Mouse (Mus musculus): Measurements from ENCODE around the gene Etv5. TPM values are rescaled to one million over a fixed set of nuclear protein-coding genes. Genes with fewer than 3 reads are reported as not detected.

Gene Etv5
- polyA plus RNA-seq, 1 experiment from 2014 or later = 18.3 TPM

GRCm38 (mm10) chr16:22351194-22351593 is 88.3 kb downstream of the Etv5 start:
- 95% methylated on average over 4 of the region's 4 CpGs for WGBS
- Histone ChIP-seq H3K4me2 (ENCODE audit: low read depth, low read length) (no peak overlapping the region), H3K4me1 (ENCODE audit: control insufficient read depth, insufficient read depth, low read length) (no peaks in the 10 kb centered on the region), H3K4me3 (ENCODE audit: low read depth, low read length) (no peak overlapping the region), H3K27ac (ENCODE audit: low read depth, low read length) (no peak overlapping the region), H3K36me3 (ENCODE audit: control insufficient read depth, insufficient read depth, low read length) (no peaks in the 10 kb centered on the region), H3K9ac (replicated peaks; ENCODE audit: low read depth, low read length) (no peak overlapping the region), H3K9me3 (ENCODE audit: control insufficient read depth, low read length) (no peaks in the 10 kb centered on the region), H3K27me3 (ENCODE audit: control insufficient read depth, insufficient read depth, low read length) (no peaks in the 10 kb centered on the region)
- no peak for ATAC-seq (ENCODE audit: low read depth)

GRCm38 (mm10) chr16:22349798-22350197 is 89.7 kb downstream of the Etv5 start:
- Histone ChIP-seq H3K27ac (ENCODE audit: low read depth, low read length) (no peak overlapping the region), H3K9ac (replicated peaks; ENCODE audit: low read depth, low read length) (no peak overlapping the region), H3K9me3 (ENCODE audit: control insufficient read depth, low read length) (no peaks in the 10 kb centered on the region), H3K36me3 (ENCODE audit: control insufficient read depth, insufficient read depth, low read length) (no peaks in the 10 kb centered on the region), H3K4me1 (ENCODE audit: control insufficient read depth, insufficient read depth, low read length) (no peaks in the 10 kb centered on the region), H3K4me3 (ENCODE audit: low read depth, low read length) (no peak overlapping the region), H3K4me2 (ENCODE audit: low read depth, low read length) (no peak overlapping the region), H3K27me3 (ENCODE audit: control insufficient read depth, insufficient read depth, low read length) (no peaks in the 10 kb centered on the region)
- ATAC-seq (ENCODE audit: low read depth) = no peak
- 89% methylated on average over 5 of the region's 5 CpGs for WGBS

GRCm38 (mm10) chr16:22348478-22349270 is 90.8 kb downstream of the Etv5 start:
- Histone ChIP-seq H3K27ac (ENCODE audit: low read depth, low read length) (no peak overlapping the region), H3K4me3 (ENCODE audit: low read depth, low read length) (no peak overlapping the region), H3K27me3 (ENCODE audit: control insufficient read depth, insufficient read depth, low read length) (no peaks in the 10 kb centered on the region), H3K36me3 (ENCODE audit: control insufficient read depth, insufficient read depth, low read length) (no peaks in the 10 kb centered on the region), H3K9ac (replicated peaks; ENCODE audit: low read depth, low read length) (no peak overlapping the region), H3K9me3 (ENCODE audit: control insufficient read depth, low read length) (no peaks in the 10 kb centered on the region), H3K4me2 (ENCODE audit: low read depth, low read length) (no peak overlapping the region), H3K4me1 (ENCODE audit: control insufficient read depth, insufficient read depth, low read length) (no peaks in the 10 kb centered on the region)
- WGBS = 39% methylated on average over 16 of the region's 16 CpGs
- ATAC-seq (ENCODE audit: low read depth) = no peak

GRCm38 (mm10) chr16:22348014-22348413 is 91.5 kb downstream of the Etv5 start:
- no peak overlapping the region for H3K27ac ChIP-seq (ENCODE audit: low read depth, low read length)
- no peaks in the 10 kb centered on the region for H3K36me3 ChIP-seq (ENCODE audit: control insufficient read depth, insufficient read depth, low read length)
- no peaks in the 10 kb centered on the region for H3K9me3 ChIP-seq (ENCODE audit: control insufficient read depth, low read length)
- no peak overlapping the region for H3K4me2 ChIP-seq (ENCODE audit: low read depth, low read length)
- H3K4me3 ChIP-seq (ENCODE audit: low read depth, low read length) = no peak overlapping the region
- H3K27me3 ChIP-seq (ENCODE audit: control insufficient read depth, insufficient read depth, low read length) = no peaks in the 10 kb centered on the region
- ATAC-seq (ENCODE audit: low read depth) = no peak
- no peak overlapping the region for H3K9ac ChIP-seq (replicated peaks; ENCODE audit: low read depth, low read length)
- H3K4me1 ChIP-seq (ENCODE audit: control insufficient read depth, insufficient read depth, low read length) = no peaks in the 10 kb centered on the region
- WGBS = 68% methylated on average over 4 of the region's 4 CpGs

GRCm38 (mm10) chr16:22341236-22341671 is 98.3 kb downstream of the Etv5 start:
- Histone ChIP-seq H3K36me3 (ENCODE audit: control insufficient read depth, insufficient read depth, low read length) (no peaks in the 10 kb centered on the region), H3K27me3 (ENCODE audit: control insufficient read depth, insufficient read depth, low read length) (no peaks in the 10 kb centered on the region), H3K4me3 (ENCODE audit: low read depth, low read length) (no peak overlapping the region), H3K27ac (ENCODE audit: low read depth, low read length) (no peak overlapping the region), H3K9ac (replicated peaks; ENCODE audit: low read depth, low read length) (no peak overlapping the region), H3K9me3 (ENCODE audit: control insufficient read depth, low read length) (no peaks in the 10 kb centered on the region), H3K4me1 (ENCODE audit: control insufficient read depth, insufficient read depth, low read length) (no peaks in the 10 kb centered on the region), H3K4me2 (ENCODE audit: low read depth, low read length) (no peak overlapping the region)
- ATAC-seq (ENCODE audit: low read depth) = no peak; the same call in 1 of the 2 replicates
- 63% methylated on average over 4 of the region's 4 CpGs for WGBS

GRCm38 (mm10) chr16:22335781-22336180 is 103.7 kb downstream of the Etv5 start:
- Histone ChIP-seq H3K9me3 (ENCODE audit: control insufficient read depth, low read length) (peaks cover 3% of the 10 kb centered on the region; the same call in 1 of the 2 replicates), H3K36me3 (ENCODE audit: control insufficient read depth, insufficient read depth, low read length) (no peaks in the 10 kb centered on the region), H3K27me3 (ENCODE audit: control insufficient read depth, insufficient read depth, low read length) (no peaks in the 10 kb centered on the region), H3K9ac (replicated peaks; ENCODE audit: low read depth, low read length) (no peak overlapping the region), H3K4me2 (ENCODE audit: low read depth, low read length) (no peak overlapping the region), H3K27ac (ENCODE audit: low read depth, low read length) (no peak overlapping the region), H3K4me3 (ENCODE audit: low read depth, low read length) (no peak overlapping the region), H3K4me1 (ENCODE audit: control insufficient read depth, insufficient read depth, low read length) (no peaks in the 10 kb centered on the region)
- ATAC-seq (ENCODE audit: low read depth) = no peak
- WGBS = 74% methylated on average over 3 of the region's 3 CpGs

Other genes starting within 250 kb of the Etv5 start
- gene Tra2b, start 173.7 kb downstream of the Etv5 start, polyA plus RNA-seq (2014; fragmentation: Nextera tagmentation; extraction: Ambion mirVana) = 250 and 265 TPM in 2 replicates
- gene Dgkg, start 217.5 kb upstream of the Etv5 start, polyA plus RNA-seq (2014; fragmentation: Nextera tagmentation; extraction: Ambion mirVana) = 1.8 and 3.0 TPM in 2 replicates